Mouse (Mus musculus) embryonic stem cell, embryonic (primary cell): ENCODE measurements around the gene Aldh1b1.

Experiments used
- CTCF ChIA-PET, 4 experiments: fragments of 300-600 bp in 2 of 4; fragments of 350-600 bp in 2 of 4; sonication (Branson Sonifier 250); formaldehyde crosslinking; loops; one replicate each; lab custom pipeline; 2022; ENCODE audit warnings: inconsistent platforms in 2 of 4; lab: Charles Lee
- POLR2A ChIA-PET, 4 experiments: fragments of 300-600 bp in 2 of 4; fragments of 350-600 bp in 2 of 4; sonication (Branson Sonifier 250); formaldehyde crosslinking; loops; one replicate each; lab custom pipeline; 2022; ENCODE audit warnings: antibody characterized with exemption in 4 of 4, inconsistent platforms in 1 of 4; lab: Charles Lee

The Aldh1b1 gene

GRCm38 (mm10) chr4:45769141-45769540 is 29.7 kb upstream of the Aldh1b1 start:
- ChIA-PET POLR2A (interaction anchor here in 3 of 4 experiments (0.9 to 2.6 kb wide), 7 partner anchors 32 to 279 kb away, joined by 3 to 11 read pairs (median 3); no protein-coding TSS in a partner anchor), CTCF (interaction anchor here in 2 of 4 experiments (0.5 to 1.4 kb wide), 3 partner anchors 181 to 757 kb away, joined by 3 to 7 read pairs (median 4); partner anchors contain the start of gene Zbtb5 (in 1 of the 2))

GRCm38 (mm10) chr4:45769791-45770637 is 28.8 kb upstream of the Aldh1b1 start:
- ChIA-PET CTCF (interaction anchor here in 3 of 4 experiments (0.6 to 2.7 kb wide), 12 partner anchors 22 to 353 kb away, joined by 3 to 22 read pairs (median 4); no protein-coding TSS in a partner anchor), POLR2A (interaction anchor here in 3 of 4 experiments (0.6 to 2.6 kb wide), 35 partner anchors 15 to 758 kb away, joined by 3 to 14 read pairs (median 4); partner anchors contain the start of genes Aldh1b1 (in 2 of the 3), Slc25a51 (in 1 of the 3), Tomm5 (in 1 of the 3) and Zbtb5 (in 1 of the 3))

- POLR2A ChIA-PET = interaction anchor here (0.5 to 2.6 kb wide), 48 partner anchors 8 to 1973 kb away, joined by 3 to 14 read pairs (median 4); partner anchors contain the start of genes Aldh1b1 (in 2 of the 4), Slc25a51 (in 1 of the 4), Tomm5 (in 1 of the 4) and Zbtb5 (in 1 of the 4)
- CTCF ChIA-PET = interaction anchor here in 3 of 4 experiments (0.5 to 2.7 kb wide), 25 partner anchors 9 to 362 kb away, joined by 3 to 22 read pairs (median 4); partner anchors contain the start of genes Aldh1b1 (in 1 of the 3) and Slc25a51 (in 1 of the 3)
Observed at GRCm38 (mm10) chr4:45770638-45771033, 28.2 kb upstream of the Aldh1b1 start.

GRCm38 (mm10) chr4:45771173-45771572 is 27.6 kb upstream of the Aldh1b1 start:
- ChIA-PET POLR2A (interaction anchor here (0.5 to 2.6 kb wide), 47 partner anchors 8 to 1974 kb away, joined by 3 to 14 read pairs (median 4); partner anchors contain the start of genes Aldh1b1 (in 2 of the 4), Shb (in 1 of the 4), Slc25a51 (in 1 of the 4) and Zbtb5 (in 1 of the 4)), CTCF (interaction anchor here (0.5 to 2.7 kb wide), 37 partner anchors 8 to 486 kb away, joined by 3 to 22 read pairs (median 4); partner anchors contain the start of genes Aldh1b1 (in 2 of the 4) and Slc25a51 (in 1 of the 4))

- ChIA-PET CTCF (interaction anchor here (0.6 to 2.7 kb wide), 34 partner anchors 8 to 486 kb away, joined by 3 to 22 read pairs (median 4); partner anchors contain the start of genes Aldh1b1 (in 2 of the 4) and Slc25a51 (in 1 of the 4)), POLR2A (interaction anchor here (0.6 to 2.6 kb wide), 36 partner anchors 8 to 761 kb away, joined by 3 to 14 read pairs (median 4); partner anchors contain the start of genes Aldh1b1 (in 2 of the 4), Shb (in 1 of the 4), Slc25a51 (in 1 of the 4) and Zbtb5 (in 1 of the 4))
Observed at GRCm38 (mm10) chr4:45771619-45772018, 27.2 kb upstream of the Aldh1b1 start.

GRCm38 (mm10) chr4:45783671-45784070 is 15.2 kb upstream of the Aldh1b1 start:
- ChIA-PET CTCF (no interaction called here), POLR2A (interaction anchor here in 1 of 4 experiments (0.6 kb wide), 1 partner anchor 33 kb away, joined by 10 read pairs; no protein-coding TSS in a partner anchor)

- POLR2A ChIA-PET = interaction anchor here in 1 of 4 experiments (0.8 to 1.9 kb wide), 3 partner anchors 10 to 23 kb away, joined by 3 to 6 read pairs (median 3); no protein-coding TSS in a partner anchor
- CTCF ChIA-PET = interaction anchor here in 2 of 4 experiments (0.6 to 0.7 kb wide), 2 partner anchors 30 to 68 kb away, joined by 3 read pairs; no protein-coding TSS in a partner anchor
Observed at GRCm38 (mm10) chr4:45785959-45786358, 12.9 kb upstream of the Aldh1b1 start.

- ChIA-PET POLR2A (interaction anchor here in 1 of 4 experiments (0.8 kb wide), 1 partner anchor 22 kb away, joined by 3 read pairs; no protein-coding TSS in a partner anchor), CTCF (interaction anchor here in 2 of 4 experiments (0.6 to 0.7 kb wide), 2 partner anchors 29 to 67 kb away, joined by 3 read pairs; no protein-coding TSS in a partner anchor)
Observed at GRCm38 (mm10) chr4:45786674-45787073, 12.1 kb upstream of the Aldh1b1 start.

- POLR2A ChIA-PET = interaction anchor here in 3 of 4 experiments (0.6 to 1.9 kb wide), 3 partner anchors 10 to 18 kb away, joined by 3 to 6 read pairs (median 3); partner anchors contain the start of gene Aldh1b1 (in 1 of the 3)
- CTCF ChIA-PET = no interaction called here
Observed at GRCm38 (mm10) chr4:45788446-45789081, 10.3 kb upstream of the Aldh1b1 start.

- CTCF ChIA-PET = no interaction called here
- POLR2A ChIA-PET = interaction anchor here in 2 of 4 experiments (0.6 to 1.9 kb wide), 2 partner anchors 9 to 10 kb away, joined by 3 to 6 read pairs; partner anchors contain the start of gene Aldh1b1 (in 1 of the 2)
Observed at GRCm38 (mm10) chr4:45789263-45789958, 9.4 kb upstream of the Aldh1b1 start.

GRCm38 (mm10) chr4:45790018-45790417 is 8.8 kb upstream of the Aldh1b1 start:
- ChIA-PET CTCF (no interaction called here), POLR2A (no interaction called here)

GRCm38 (mm10) chr4:45795191-45795811 is 3.5 kb upstream of the Aldh1b1 start:
- POLR2A ChIA-PET = interaction anchor here in 2 of 4 experiments (0.7 to 1.3 kb wide), 2 partner anchors 16 to 102 kb away, joined by 3 read pairs; no protein-coding TSS in a partner anchor

GRCm38 (mm10) chr4:45796760-45797159 is 2.1 kb upstream of the Aldh1b1 start:
- ChIA-PET POLR2A (no interaction called here), CTCF (interaction anchor here in 2 of 4 experiments (0.6 to 1.0 kb wide), 4 partner anchors 16 to 702 kb away, joined by 3 to 4 read pairs (median 3); no protein-coding TSS in a partner anchor)

More at GRCm38 (mm10) chr4:45795191-45795811, 3.5 kb upstream of the Aldh1b1 start:
- CTCF ChIA-PET = interaction anchor here in 3 of 4 experiments (0.6 to 1.3 kb wide), 4 partner anchors 15 to 126 kb away, joined by 3 to 5 read pairs (median 3); no protein-coding TSS in a partner anchor

GRCm38 (mm10) chr4:45799956-45800537 is 1.2 kb downstream of the Aldh1b1 start:
- CTCF ChIA-PET = interaction anchor here in 3 of 4 experiments (0.6 to 2.1 kb wide), 9 partner anchors 11 to 494 kb away, joined by 3 to 7 read pairs (median 4); no protein-coding TSS in a partner anchor
- POLR2A ChIA-PET = interaction anchor here (0.5 to 4.3 kb wide), 9 partner anchors 9 to 788 kb away, joined by 3 to 13 read pairs (median 4); no protein-coding TSS in a partner anchor

GRCm38 (mm10) chr4:45802900-45803299 is 4.1 kb downstream of the Aldh1b1 start:
- CTCF ChIA-PET = interaction anchor here in 3 of 4 experiments (0.6 to 1.9 kb wide), 5 partner anchors 9 to 61 kb away, joined by 4 to 6 read pairs (median 6); no protein-coding TSS in a partner anchor
- POLR2A ChIA-PET = interaction anchor here in 2 of 4 experiments (0.7 to 2.0 kb wide), 3 partner anchors 8 to 748 kb away, joined by 3 to 4 read pairs (median 3); no protein-coding TSS in a partner anchor
